Mouse (Mus musculus) adrenal gland, postnatal 14 days (tissue): ENCODE measurements around the gene Sfn. TPM values are rescaled to one million over a fixed set of nuclear protein-coding genes. Genes with fewer than 3 reads are reported as not detected.

Experiments used
- DNase-seq: peaks from one replicate; pipeline ENCODE4 v3.0.0; 2021; ENCODE audit warnings: mixed read lengths
- microRNA-seq, 2 experiments: library from miRNA; unstranded; fragments of <30 nt; microRNA quantifications; one replicate each; pipeline ENCODE4 v1.2.0; 2021
- total RNA-seq: library from RNA; stranded (reverse); gene quantifications from 2 replicates; pipeline ENCODE4 v1.2.3, GENCODE M21; 2021

The Sfn gene
- total RNA-seq, 1 experiment from 2014 or later = 1.7 TPM

DNA sequence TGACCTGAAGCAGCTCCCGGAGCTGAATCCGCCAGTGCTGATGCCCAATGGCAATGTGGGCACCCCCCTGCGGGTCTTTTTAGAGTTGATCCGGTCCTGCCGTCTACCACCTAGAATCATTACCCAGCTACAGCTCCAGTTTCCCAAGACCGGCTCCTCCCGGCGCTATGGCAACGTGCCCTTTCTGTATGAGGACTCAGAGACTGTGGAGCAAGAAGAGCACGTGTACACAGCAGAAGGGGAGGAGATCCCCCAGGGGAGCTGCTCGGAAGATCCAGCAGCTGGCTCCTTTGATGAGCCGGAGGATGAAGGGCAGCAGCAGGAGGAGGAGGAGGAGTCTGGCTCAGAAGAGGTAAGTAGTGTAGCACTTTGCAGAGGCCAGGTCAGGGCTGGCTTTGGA is 24.0 kb downstream of the Sfn start:
- no peak for DNase-seq

DNA sequence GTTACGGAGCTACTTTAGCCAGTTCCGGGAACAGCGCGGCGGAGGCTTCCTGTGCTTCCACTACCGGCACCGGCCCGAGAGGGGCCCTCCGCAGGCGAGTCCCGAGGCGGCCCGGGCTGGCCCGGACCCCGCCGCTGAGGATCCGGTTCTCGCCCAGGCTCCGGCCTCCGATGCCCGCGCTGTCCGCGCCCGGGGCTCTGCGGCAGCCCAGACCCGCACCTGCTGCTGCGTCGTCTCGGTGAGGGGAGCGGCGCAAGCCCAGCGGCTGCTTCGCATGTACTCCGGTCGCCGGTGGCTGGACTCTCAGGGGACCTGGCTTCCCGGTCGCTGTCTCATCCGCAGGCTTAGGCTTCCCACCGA is 27.1 kb downstream of the Sfn start:
- DNase-seq = no peak

DNA sequence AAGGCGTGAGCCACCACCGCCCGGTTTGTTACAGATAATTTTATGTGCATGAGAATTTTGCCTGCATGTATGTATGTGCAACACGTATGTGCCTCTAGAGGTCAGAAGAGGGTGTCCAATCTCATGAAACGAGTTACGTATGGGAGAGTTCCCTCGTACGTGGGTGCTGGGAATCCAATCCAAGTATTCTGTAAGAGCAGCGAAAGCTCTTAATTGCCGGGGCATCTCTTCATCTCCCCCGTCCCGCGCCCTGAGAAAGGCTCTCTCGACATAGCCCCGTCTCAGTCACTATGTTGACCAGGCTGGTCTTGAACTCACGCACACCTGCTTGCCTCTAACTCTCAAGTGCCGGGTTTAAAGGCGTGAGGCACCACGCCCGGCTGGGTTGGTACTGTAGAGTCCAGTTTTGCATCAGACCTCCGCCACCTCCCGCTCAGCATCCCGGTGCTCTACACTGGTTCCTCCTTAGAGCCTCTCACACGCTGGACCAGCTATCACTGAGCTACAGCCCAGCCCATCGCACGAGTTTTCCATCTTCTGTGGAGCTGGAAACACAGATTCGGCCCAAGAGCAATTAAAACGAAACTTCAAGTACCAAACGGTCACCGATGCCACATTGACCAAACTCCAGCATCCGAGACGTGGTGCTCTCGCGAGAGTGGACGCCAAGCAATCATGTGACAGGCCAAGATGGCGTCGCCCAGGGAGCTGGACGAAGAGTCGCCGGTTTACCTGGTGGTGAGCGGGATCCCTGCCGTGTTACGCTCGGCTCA is 27.7 kb downstream of the Sfn start, which contains the start of gene Gpatch3:
Gpatch3 (plus strand) TSS at position 676 of the 773 bp plus-strand sequence.
- DNase-seq = peak; percentile 95

DNA sequence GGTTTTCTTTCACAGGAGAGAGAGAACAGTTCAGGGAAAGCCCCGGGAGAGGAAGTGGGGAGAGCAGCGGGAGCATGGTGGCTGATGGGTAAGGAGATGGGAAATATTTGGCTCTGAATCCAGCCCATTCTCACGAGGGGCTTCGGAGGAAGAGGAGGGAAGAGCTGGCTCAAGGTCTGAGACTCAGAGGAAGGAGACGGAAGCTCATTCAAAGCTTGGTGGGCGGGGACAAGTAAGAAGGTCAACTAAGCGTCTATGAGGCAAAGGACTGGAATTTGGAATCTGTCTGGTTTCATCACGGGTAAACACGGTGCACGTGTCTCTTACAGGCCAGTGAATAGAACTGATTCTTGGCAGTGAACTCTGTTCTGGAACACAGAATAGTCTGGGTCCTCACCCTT is 31.9 kb downstream of the Sfn start:
- DNase-seq = peak; percentile 73

DNA sequence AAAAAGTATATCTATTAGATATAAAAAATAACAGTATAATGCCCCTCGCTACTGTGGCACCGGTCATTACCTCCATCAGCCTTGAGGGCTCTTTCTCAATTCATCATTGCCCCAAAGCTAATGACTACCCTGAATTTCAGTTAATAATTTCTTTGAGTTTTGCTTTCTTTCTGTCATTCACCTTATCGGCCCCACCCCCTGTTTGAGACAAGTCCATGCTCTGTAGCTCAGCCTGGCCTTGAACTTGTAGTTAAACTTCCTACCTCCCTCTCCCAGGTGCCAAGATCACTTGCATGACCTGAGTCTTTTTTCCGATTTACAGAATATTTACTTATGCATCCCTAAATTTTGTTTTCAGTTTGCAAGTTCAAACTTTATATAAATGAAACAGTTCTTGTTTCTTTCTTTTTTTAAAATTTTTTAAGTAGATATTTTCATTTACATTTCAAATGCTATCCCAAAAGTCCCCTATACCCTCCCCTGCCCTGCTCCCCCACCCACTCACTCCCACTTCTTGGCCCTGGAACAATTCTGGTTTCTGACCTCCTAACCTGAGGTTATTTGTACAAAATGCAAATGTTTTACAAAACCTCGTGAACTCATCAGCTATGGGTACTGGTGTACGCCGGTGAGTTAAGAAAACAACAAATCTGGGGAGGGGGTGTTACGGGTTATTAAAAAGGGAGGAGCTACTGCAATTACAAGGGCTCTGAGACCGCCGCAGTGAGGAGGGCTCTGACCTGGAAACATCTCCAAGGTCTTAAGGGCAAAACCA is 32.5 kb downstream of the Sfn start:
- DNase-seq = no peak

GRCm38 (mm10) chr4:133567251-133567650 is 34.7 kb downstream of the Sfn start:
- DNase-seq = no peak

GRCm38 (mm10) chr4:133563123-133563571 is 38.8 kb downstream of the Sfn start:
- DNase-seq = peak; percentile 92

DNA sequence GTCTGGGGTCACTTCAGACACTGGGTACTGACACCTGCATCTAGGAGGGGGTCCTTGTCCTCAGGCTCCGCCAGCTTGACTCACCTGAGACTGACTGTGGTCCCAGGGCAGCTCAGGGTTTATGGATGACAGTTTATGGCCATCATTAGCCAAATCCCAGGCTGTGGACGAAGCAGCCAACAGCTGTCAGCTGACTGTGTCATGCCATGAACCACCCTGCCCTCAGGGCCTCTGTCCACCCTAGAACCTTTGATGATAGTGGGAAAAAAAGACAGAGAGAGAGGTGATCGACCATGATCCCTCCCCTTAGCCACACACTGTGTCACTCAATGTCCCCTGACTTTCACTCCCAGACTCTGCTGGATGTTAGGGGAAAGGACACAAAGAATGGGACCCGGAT is 40.3 kb downstream of the Sfn start:
- DNase-seq = no peak

DNA sequence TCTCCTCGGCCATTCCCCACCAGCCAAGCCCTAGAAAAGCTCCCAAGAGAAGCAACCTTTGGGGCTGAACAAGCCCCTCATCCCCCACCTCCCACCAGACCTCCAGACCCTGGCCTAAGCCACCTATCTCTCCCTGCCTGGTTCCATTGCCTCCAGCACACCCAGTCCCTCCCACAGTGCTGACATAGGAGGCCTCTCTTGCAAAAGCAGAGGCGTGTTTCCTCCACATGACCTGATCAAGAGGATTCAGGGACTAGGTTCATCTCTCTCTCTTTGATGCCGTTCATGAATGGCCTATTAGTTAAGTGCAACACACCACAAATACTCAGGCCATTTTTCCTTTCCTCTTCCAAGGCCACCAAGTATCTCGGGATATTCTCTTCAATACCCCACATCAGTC is 42.1 kb downstream of the Sfn start:
- no peak for DNase-seq

DNA sequence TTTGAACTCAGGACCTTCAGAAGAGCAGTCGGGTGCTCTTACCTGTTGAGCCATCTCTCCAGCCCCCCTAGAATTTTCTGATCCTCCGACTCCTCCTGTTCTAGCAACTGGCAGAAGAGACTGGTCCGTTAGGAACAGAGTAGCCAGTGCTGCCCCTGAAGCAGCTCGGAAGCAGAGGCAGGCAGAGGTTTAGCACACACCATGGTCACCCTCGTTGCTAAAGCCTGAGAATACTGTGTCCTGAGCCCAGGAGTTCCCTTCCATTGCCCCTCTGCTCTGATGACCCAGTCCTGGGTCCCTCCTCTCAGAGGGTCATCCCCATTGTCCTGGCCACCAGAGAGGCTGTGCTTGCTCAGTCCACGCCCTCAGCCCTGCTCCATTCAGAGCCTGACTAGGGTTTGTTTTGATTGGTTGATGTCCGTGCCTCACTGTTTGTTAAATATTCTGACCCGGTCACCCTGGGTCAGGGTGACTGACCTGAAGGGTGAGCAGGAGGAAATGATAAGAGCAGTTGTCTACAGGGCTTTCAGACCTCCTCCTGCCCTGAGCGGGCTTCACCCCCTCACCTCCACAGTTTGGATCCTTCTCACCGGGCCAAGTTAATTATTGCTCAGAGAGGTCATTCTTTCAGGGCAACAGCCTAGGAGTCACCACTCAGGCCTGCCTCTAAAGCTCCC is 44.8 kb downstream of the Sfn start:
- DNase-seq = no peak

- peak; percentile 39 for DNase-seq
These were observed 48.3 kb downstream of the Sfn start for GRCm38 (mm10) chr4:133553448-133554330.

DNA sequence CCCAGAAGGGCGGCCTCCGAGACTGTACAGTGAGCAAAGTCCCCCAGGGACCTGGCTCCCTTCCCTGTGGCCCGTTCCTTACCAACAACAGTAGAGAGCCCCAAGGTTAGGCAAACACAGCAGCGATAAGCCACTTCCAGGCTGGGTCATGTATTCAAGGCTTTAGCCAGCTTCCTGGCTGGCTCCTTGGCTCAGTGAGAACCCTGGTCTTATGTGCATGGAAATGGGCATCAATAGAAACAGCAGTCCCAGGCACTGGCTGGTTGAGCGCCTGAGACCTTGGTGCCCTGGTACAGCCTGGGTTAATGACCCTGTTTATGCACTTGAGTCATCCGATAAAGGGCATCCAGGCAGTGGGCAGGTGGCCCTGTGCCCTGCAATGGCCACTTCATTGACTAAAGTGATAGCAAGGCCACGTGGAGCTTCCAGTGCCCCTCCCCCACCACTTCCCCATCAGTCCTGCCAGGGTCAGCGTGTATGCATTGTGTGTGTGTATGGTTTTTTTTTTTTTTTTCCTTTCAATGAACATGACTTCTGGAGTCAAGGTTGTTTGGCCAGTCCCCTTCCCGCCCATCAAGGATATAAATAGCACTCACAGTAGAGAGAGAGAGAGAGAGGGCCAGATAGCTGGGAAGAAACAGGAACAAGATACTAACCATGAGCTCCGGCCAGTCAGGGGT is 49.1 kb downstream of the Sfn start, which contains the start of gene Nr0b2:
Nr0b2 (plus strand) TSS at position 609 of the 680 bp plus-strand sequence.
- peak; percentile 85 for DNase-seq

- no peak for DNase-seq
These were observed 49.9 kb downstream of the Sfn start for GRCm38 (mm10) chr4:133552029-133552428.

Small RNA genes lying within 50 kb of the gene (microRNA-seq; reads per million reads assigned to microRNA genes)
- gene Gm23158 = 0 reads per million in 2 experiments

Other genes starting within 250 kb of the Sfn start
- 53.3 and 55.1 TPM in 2 replicates for gene Wdtc1, start 248.7 kb downstream of the Sfn start, total RNA-seq
- 46.4 and 49.9 TPM in 2 replicates for gene Slc9a1, start 232.5 kb downstream of the Sfn start, total RNA-seq
- gene Tent5b, start 122.0 kb downstream of the Sfn start, total RNA-seq = 0.67 and 2.0 TPM in 2 replicates
- gene Trnp1, start 103.6 kb downstream of the Sfn start, total RNA-seq = 4.0 and 8.6 TPM in 2 replicates
- 1.8 and 2.0 TPM in 2 replicates for gene Kdf1, start 83.2 kb downstream of the Sfn start, total RNA-seq
- 159 and 160 TPM in 2 replicates for gene Nudc, start 56.2 kb downstream of the Sfn start, total RNA-seq
- 32.6 and 34.2 TPM in 2 replicates for gene Nr0b2, start 48.8 kb downstream of the Sfn start, total RNA-seq
- gene Gpatch3, start 27.4 kb downstream of the Sfn start, total RNA-seq = 8.1 and 8.2 TPM in 2 replicates
- 12.7 and 15.8 TPM in 2 replicates for gene Gpn2, start 17.8 kb downstream of the Sfn start, total RNA-seq
- 16.9 and 29.9 TPM in 2 replicates for gene Zdhhc18, start 48.0 kb upstream of the Sfn start, total RNA-seq
- 13.9 and 17.2 TPM in 2 replicates for gene Pigv, start 70.5 kb upstream of the Sfn start, total RNA-seq
- 58.6 and 69.0 TPM in 2 replicates for gene Arid1a, start 154.6 kb upstream of the Sfn start, total RNA-seq